Mouse (Mus musculus): Measurements from ENCODE around the gene Dag1. TPM values are rescaled to one million over a fixed set of nuclear protein-coding genes. Genes with fewer than 3 reads are reported as not detected.

The Dag1 gene
- polyA plus RNA-seq, 1 experiment from 2014 or later = 42.0 TPM

DNA sequence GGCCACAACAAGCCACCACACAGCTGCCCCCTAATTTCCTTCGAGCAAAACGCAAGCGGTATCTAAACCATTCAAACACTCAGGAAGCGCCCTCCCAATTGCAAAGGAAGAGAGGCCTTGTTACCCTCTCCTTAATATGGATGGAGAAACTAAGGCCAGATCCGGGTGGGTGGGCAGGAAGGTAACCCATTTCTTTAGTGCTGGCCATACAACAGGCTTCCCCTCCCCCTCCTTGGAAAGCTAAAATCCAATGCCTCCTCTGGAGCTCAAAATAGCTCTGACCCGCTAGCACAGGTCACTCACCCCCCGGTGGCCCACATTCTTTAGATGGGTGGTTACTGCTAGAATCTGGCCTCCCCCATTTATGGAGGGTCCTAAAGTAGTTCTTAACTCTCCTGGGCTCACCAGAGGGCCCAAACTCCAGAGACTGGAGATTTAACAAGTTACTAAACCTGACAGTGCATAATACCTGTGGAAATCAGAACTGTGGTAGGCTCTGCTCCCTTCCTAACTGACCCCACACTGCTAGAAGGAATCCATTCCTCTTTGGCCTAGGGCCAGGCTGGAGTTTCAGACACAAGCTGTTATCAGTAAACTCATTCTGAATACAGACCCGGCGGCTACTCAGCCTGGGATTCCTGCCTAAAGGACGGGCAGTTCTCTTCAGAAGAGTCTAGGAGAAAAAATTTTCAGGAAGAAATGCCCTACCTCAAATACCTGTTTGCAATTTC, 598 bp upstream of the Dag1 start:
- peaks cover 19% of the 10 kb centered on the region for H3K4me1 ChIP-seq (ENCODE audit: control insufficient read depth, insufficient read depth, low read length)
- 16% methylated on average over 10 of the region's 10 CpGs for WGBS
- peak overlapping the region; percentile 54 for H3K9ac ChIP-seq (ENCODE audit: low read length)
- ATAC-seq (no peak), DNase-seq (ENCODE audit: low spot score) (no peak)
- peak overlapping the region; percentile 90 for H3K27ac ChIP-seq (ENCODE audit: low read depth, low read length)
- H3K36me3 ChIP-seq (ENCODE audit: control insufficient read depth, insufficient read depth, low read length) = 0 out of 2 replicates have a peak, but pooled peaks cover 3% of the 10 kb centered on the region
- peak overlapping the region; percentile 96 for H3K4me3 ChIP-seq (ENCODE audit: low read depth, low read length)
- H3K4me2 ChIP-seq (ENCODE audit: low read length) = peak overlapping the region; percentile 82
- no peaks in the 10 kb centered on the region for H3K9me3 ChIP-seq (replicated peaks; ENCODE audit: control insufficient read depth, low read length)
- H3K27me3 ChIP-seq (replicated peaks; ENCODE audit: control insufficient read depth, insufficient read depth, low read length) = no peaks in the 10 kb centered on the region

DNA sequence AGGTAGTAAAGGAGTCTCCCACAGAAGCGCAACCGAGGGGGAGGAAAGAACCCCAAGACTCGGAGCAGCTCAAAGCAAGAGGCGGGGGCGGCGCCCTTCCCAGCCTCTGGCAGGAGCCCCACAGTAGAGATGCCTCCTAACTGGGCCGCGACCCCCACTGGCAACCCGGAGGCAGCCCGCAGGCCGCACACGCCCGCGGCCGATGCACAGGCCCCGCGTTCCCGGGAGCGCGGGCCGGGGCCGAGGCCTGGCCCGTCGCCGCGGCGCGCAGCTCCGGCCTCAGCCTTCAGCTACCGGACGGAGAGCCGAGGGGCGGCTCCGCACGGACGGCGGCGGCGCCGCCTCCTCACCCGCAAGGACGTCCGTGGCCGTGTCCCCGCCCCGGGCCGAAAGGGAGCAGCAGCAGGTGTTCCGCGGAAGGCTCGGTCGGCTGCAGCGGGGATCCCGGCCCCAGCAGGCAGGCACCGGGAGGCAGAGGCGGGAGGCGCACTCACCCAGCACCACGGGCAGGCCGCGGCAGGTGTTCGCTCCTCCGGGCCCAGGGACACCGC, 552 bp downstream of the Dag1 start:
- peak overlapping the region; percentile 96 for H3K4me3 ChIP-seq (ENCODE audit: low read depth, low read length)
- H3K4me1 ChIP-seq (ENCODE audit: control insufficient read depth, insufficient read depth, low read length) = peaks cover 19% of the 10 kb centered on the region
- ATAC-seq = peak; percentile 68
- peak overlapping the region; percentile 90 for H3K27ac ChIP-seq (ENCODE audit: low read depth, low read length)
- peak overlapping the region; percentile 91 for H3K9ac ChIP-seq (ENCODE audit: low read length)
- no peaks in the 10 kb centered on the region for H3K9me3 ChIP-seq (replicated peaks; ENCODE audit: control insufficient read depth, low read length)
- H3K4me2 ChIP-seq (ENCODE audit: low read length) = peak overlapping the region; percentile 82
- under 1% methylated on average over 56 of the region's 62 CpGs for WGBS
- 0 out of 2 replicates have a peak, but pooled peaks cover 3% of the 10 kb centered on the region for H3K36me3 ChIP-seq (ENCODE audit: control insufficient read depth, insufficient read depth, low read length)
- DNase-seq (ENCODE audit: low spot score) = peak; percentile 53
- no peaks in the 10 kb centered on the region for H3K27me3 ChIP-seq (replicated peaks; ENCODE audit: control insufficient read depth, insufficient read depth, low read length)

DNA sequence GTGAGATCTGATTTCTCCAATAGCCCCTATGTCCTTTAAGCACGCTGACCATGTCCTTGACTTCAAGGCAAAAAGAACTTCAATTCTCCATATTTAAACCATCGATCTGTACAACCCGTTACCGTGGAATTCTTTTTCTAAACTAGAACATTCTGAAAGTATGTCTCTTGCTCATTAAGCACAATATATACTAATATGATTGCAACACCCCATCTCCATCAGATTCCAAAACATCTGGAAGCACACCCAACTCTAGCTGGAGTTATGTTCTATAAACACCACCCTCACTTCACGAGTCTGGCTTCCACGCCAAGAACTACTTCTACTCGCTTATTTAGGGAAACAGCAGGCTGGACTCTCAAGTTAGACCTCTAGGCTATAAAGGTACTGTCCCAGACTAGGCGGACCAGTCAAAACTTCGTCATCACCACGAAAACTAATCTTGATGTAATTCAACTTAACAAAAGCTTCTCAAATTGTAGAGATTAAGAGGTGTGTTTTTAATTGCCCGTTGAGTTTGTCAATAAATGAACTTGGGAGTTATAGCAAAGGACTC, 1.2 kb downstream of the Dag1 start:
- peak; percentile 3 for DNase-seq (ENCODE audit: low spot score)
- 40% methylated on average over 11 of the region's 11 CpGs for WGBS
- peak overlapping the region; percentile 91 for H3K9ac ChIP-seq (ENCODE audit: low read length)
- H3K4me3 ChIP-seq (ENCODE audit: low read depth, low read length) = peak overlapping the region; percentile 96
- peak overlapping the region; percentile 82 for H3K4me2 ChIP-seq (ENCODE audit: low read length)
- 0 out of 2 replicates have a peak, but pooled peaks cover 3% of the 10 kb centered on the region for H3K36me3 ChIP-seq (ENCODE audit: control insufficient read depth, insufficient read depth, low read length)
- no peaks in the 10 kb centered on the region for H3K27me3 ChIP-seq (replicated peaks; ENCODE audit: control insufficient read depth, insufficient read depth, low read length)
- H3K27ac ChIP-seq (ENCODE audit: low read depth, low read length) = peak overlapping the region; percentile 90; the same call in 1 of the 2 replicates
- no peaks in the 10 kb centered on the region for H3K9me3 ChIP-seq (replicated peaks; ENCODE audit: control insufficient read depth, low read length)
- peaks cover 19% of the 10 kb centered on the region for H3K4me1 ChIP-seq (ENCODE audit: control insufficient read depth, insufficient read depth, low read length)
- ATAC-seq = no peak

DNA sequence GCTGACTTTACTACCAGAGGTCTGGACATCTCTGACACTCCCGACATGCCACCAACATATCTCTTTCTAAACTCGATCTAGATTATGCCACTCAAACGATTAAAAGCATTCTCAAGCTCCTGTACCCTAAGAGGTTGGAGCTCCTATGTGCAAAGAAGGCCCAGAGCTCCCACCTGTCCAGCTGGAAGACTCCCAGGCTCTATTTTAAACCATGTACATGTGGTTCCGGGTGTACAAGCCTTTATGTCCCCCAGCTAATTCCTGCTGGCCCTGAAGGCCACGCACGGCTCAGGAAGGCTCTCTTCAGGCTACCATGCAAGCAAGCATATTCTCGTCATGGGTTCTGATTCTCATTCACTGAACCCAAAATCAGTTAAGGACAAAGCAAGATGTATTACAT, 1.9 kb downstream of the Dag1 start:
- WGBS = 78% methylated on average over 7 of the region's 7 CpGs
- no peaks in the 10 kb centered on the region for H3K9me3 ChIP-seq (replicated peaks; ENCODE audit: control insufficient read depth, low read length)
- no peak for DNase-seq (ENCODE audit: low spot score)
- H3K4me2 ChIP-seq (ENCODE audit: low read length) = peak overlapping the region; percentile 82
- ATAC-seq = no peak
- H3K4me1 ChIP-seq (ENCODE audit: control insufficient read depth, insufficient read depth, low read length) = peaks cover 19% of the 10 kb centered on the region
- no peak overlapping the region for H3K4me3 ChIP-seq (ENCODE audit: low read depth, low read length)
- H3K27ac ChIP-seq (ENCODE audit: low read depth, low read length) = no peak overlapping the region
- H3K27me3 ChIP-seq (replicated peaks; ENCODE audit: control insufficient read depth, insufficient read depth, low read length) = no peaks in the 10 kb centered on the region
- 0 out of 2 replicates have a peak, but pooled peaks cover 3% of the 10 kb centered on the region for H3K36me3 ChIP-seq (ENCODE audit: control insufficient read depth, insufficient read depth, low read length)
- peak overlapping the region; percentile 91; the same call in 1 of the 2 replicates for H3K9ac ChIP-seq (ENCODE audit: low read length)

DNA sequence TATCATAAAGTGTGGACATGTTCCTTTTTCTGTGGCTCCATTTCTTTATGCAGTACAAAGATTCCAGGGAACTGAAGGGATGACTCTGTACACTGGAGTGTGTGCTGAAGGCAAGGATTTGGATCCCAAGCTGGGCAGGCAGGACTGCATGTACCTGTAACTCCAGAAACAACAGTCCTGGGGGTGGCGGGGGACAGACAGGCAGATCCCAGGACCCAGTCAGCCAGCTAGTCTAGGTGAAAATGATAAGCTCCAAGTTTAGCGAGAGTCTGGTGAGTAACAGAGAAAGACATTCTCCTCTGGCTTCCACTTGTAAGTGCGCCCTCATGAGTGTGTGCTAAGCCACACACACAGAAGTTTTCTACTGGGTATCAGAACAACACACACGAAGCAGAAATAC, 3.2 kb downstream of the Dag1 start:
- 84% methylated on average over 4 of the region's 4 CpGs for WGBS
- peaks cover 19% of the 10 kb centered on the region for H3K4me1 ChIP-seq (ENCODE audit: control insufficient read depth, insufficient read depth, low read length)

DNA sequence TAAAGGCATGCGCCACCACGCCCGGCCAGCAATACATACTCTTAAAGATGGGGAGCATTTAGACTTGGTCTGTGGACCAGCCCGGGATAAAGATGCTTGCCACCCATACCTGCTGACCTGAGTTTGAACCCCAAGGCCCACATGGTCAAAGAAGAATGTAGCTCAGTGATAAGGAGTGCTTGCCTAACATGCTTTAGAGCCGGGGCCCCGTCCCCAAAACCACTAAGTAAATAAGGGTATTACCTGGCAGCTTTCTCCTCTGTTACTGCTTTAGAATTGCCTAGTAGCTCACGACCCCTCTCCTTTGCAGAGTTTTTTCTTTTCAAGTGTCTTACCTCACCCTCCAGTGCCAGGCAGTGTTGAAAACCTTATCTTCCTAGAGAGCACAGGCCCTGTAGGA, 11.0 kb downstream of the Dag1 start:
- DNase-seq (ENCODE audit: low spot score) = no peak
- peaks cover 30% of the 10 kb centered on the region for H3K36me3 ChIP-seq (ENCODE audit: control insufficient read depth, insufficient read depth, low read length)
- H3K4me2 ChIP-seq (ENCODE audit: low read length) = no peak overlapping the region
- ATAC-seq = no peak
- no peak overlapping the region for H3K4me3 ChIP-seq (ENCODE audit: low read depth, low read length)
- no peaks in the 10 kb centered on the region for H3K4me1 ChIP-seq (ENCODE audit: control insufficient read depth, insufficient read depth, low read length)
- H3K27ac ChIP-seq (ENCODE audit: low read depth, low read length) = no peak overlapping the region
- H3K27me3 ChIP-seq (replicated peaks; ENCODE audit: control insufficient read depth, insufficient read depth, low read length) = no peaks in the 10 kb centered on the region
- no peaks in the 10 kb centered on the region for H3K9me3 ChIP-seq (replicated peaks; ENCODE audit: control insufficient read depth, low read length)
- no peak overlapping the region for H3K9ac ChIP-seq (ENCODE audit: low read length)
- WGBS = 96% methylated on average over 7 of the region's 7 CpGs

More for the DNA sequence above, 3.2 kb downstream of the Dag1 start:
- Histone ChIP-seq H3K36me3 (ENCODE audit: control insufficient read depth, insufficient read depth, low read length) (0 out of 2 replicates have a peak, but pooled peaks cover 3% of the 10 kb centered on the region), H3K9me3 (replicated peaks; ENCODE audit: control insufficient read depth, low read length) (no peaks in the 10 kb centered on the region), H3K4me2 (ENCODE audit: low read length) (no peak overlapping the region), H3K27ac (ENCODE audit: low read depth, low read length) (no peak overlapping the region), H3K9ac (ENCODE audit: low read length) (no peak overlapping the region), H3K27me3 (replicated peaks; ENCODE audit: control insufficient read depth, insufficient read depth, low read length) (no peaks in the 10 kb centered on the region), H3K4me3 (ENCODE audit: low read depth, low read length) (no peak overlapping the region)
- no peak for ATAC-seq
- no peak for DNase-seq (ENCODE audit: low spot score)

DNA sequence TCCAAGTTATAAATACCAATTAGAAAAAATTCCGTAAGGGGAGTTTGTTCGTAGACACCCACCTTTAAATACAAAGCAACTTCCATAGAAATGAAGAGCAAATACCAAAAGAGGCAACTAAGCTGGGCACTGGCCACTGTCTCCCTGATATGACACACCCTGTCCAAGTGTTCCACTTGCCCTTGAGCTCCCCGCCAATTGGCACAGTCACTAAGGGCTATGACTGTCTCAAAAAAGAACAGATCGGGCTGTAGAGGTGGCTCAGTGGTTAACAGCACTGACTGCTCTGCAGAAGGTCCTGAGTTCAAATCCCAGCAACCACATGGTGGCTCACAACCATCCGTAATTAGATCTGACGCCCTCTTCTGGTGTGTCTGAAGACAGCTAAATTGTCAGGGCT, 11.9 kb downstream of the Dag1 start:
- no peaks in the 10 kb centered on the region for H3K27me3 ChIP-seq (replicated peaks; ENCODE audit: control insufficient read depth, insufficient read depth, low read length)
- 97% methylated on average over 6 of the region's 6 CpGs for WGBS

DNA sequence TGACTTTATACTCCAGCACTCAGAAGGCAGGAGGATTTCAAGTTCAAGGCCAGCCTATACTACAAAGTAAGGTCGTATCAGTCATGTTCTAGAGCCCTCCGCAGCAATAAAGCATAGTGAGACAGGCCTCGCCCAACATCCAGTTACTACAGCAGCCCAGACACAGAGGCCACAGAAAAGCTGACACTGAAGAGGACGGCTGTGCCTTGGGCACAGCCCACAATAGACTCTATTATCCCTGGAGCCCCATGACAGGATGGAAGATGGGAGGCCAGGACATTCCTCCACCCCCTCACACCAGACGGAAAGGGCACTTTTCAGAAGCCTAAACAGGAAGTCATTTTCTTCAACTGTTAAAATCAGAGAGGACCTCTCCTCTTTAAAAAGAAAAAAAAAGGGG, 14.8 kb downstream of the Dag1 start:
- Histone ChIP-seq H3K27ac (ENCODE audit: low read depth, low read length) (no peak overlapping the region), H3K27me3 (replicated peaks; ENCODE audit: control insufficient read depth, insufficient read depth, low read length) (no peaks in the 10 kb centered on the region), H3K4me3 (ENCODE audit: low read depth, low read length) (no peak overlapping the region), H3K9ac (ENCODE audit: low read length) (no peak overlapping the region), H3K4me1 (ENCODE audit: control insufficient read depth, insufficient read depth, low read length) (no peaks in the 10 kb centered on the region), H3K9me3 (replicated peaks; ENCODE audit: control insufficient read depth, low read length) (no peaks in the 10 kb centered on the region), H3K4me2 (ENCODE audit: low read length) (no peak overlapping the region), H3K36me3 (ENCODE audit: control insufficient read depth, insufficient read depth, low read length) (peaks cover 38% of the 10 kb centered on the region)
- no peak for DNase-seq (ENCODE audit: low spot score)
- no peak for ATAC-seq
- 67% methylated on average over 5 of the region's 5 CpGs for WGBS

More for the DNA sequence above, 11.9 kb downstream of the Dag1 start:
- Histone ChIP-seq H3K36me3 (ENCODE audit: control insufficient read depth, insufficient read depth, low read length) (peaks cover 32% of the 10 kb centered on the region), H3K4me2 (ENCODE audit: low read length) (no peak overlapping the region), H3K9me3 (replicated peaks; ENCODE audit: control insufficient read depth, low read length) (no peaks in the 10 kb centered on the region), H3K4me3 (ENCODE audit: low read depth, low read length) (no peak overlapping the region), H3K27ac (ENCODE audit: low read depth, low read length) (no peak overlapping the region), H3K4me1 (ENCODE audit: control insufficient read depth, insufficient read depth, low read length) (no peaks in the 10 kb centered on the region), H3K9ac (ENCODE audit: low read length) (no peak overlapping the region)
- DNase-seq (ENCODE audit: low spot score) (no peak), ATAC-seq (no peak)

DNA sequence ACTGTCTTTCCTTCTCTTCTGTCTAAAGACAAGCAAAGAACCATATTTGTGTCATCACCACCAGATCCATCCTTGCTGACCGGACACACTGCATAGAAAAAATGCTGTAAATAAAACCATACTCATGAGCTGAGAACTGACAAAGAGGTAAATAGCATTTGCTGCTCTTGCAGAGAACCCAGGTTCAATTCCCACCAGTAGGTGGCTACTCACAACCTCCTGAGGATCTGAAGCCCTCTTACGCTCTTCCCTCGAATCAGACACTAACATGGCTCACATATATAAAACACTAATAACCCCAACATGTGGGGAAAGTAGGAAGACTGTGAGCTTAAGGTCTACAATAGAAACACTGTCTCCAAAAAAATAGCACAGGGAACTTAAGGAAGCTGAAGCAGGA, 18.8 kb downstream of the Dag1 start:
- Histone ChIP-seq H3K4me2 (ENCODE audit: low read length) (no peak overlapping the region), H3K27ac (ENCODE audit: low read depth, low read length) (no peak overlapping the region), H3K4me3 (ENCODE audit: low read depth, low read length) (no peak overlapping the region), H3K9ac (ENCODE audit: low read length) (no peak overlapping the region), H3K4me1 (ENCODE audit: control insufficient read depth, insufficient read depth, low read length) (no peaks in the 10 kb centered on the region), H3K27me3 (replicated peaks; ENCODE audit: control insufficient read depth, insufficient read depth, low read length) (no peaks in the 10 kb centered on the region), H3K36me3 (ENCODE audit: control insufficient read depth, insufficient read depth, low read length) (peaks cover 22% of the 10 kb centered on the region), H3K9me3 (replicated peaks; ENCODE audit: control insufficient read depth, low read length) (no peaks in the 10 kb centered on the region)
- WGBS = 81% methylated on average over 3 of the region's 3 CpGs
- ATAC-seq (no peak), DNase-seq (ENCODE audit: low spot score) (peak; percentile 17)

Measured in forebrain, embryonic 14.5 days (tissue).